In genomic region chr10:96686659-96687440, GRCm38 (mm10) we compare ENCODE assay signal across 8 mouse cellular contexts.
A peak's percentile ranks its signal among the peaks of the same experiment; 100 is the strongest.
DNase-seq lines count a peak whose midpoint lies in the region; ATAC-seq lines count a peak whose summit lies in the region.

No protein-coding gene starts in this region.

- H3K27me3 ChIP-seq in forebrain, embryonic 15.5 days = no peaks in the 10 kb centered on the region
- no peaks in the 10 kb centered on the region for H3K27me3 ChIP-seq in forebrain, embryonic 10.5 days (ENCODE audit: poor library complexity, severe bottlenecking)
- no peaks in the 10 kb centered on the region for H3K27me3 ChIP-seq in liver, embryonic 11.5 days (replicated peaks; ENCODE audit: control insufficient read depth, insufficient read depth, low read length)
- no peaks in the 10 kb centered on the region for H3K27me3 ChIP-seq in stomach, embryonic 16.5 days (ENCODE audit: control insufficient read depth, insufficient read depth, low read length)

- H3K27ac ChIP-seq in forebrain, embryonic 15.5 days (replicated peaks) = no peak overlapping the region
- no peak overlapping the region for H3K27ac ChIP-seq in forebrain, embryonic 10.5 days
- H3K27ac ChIP-seq in liver, embryonic 11.5 days (ENCODE audit: low read depth, low read length) = peak overlapping the region; percentile 8; the same call in 1 of the 2 replicates
- peak overlapping the region; percentile 67 for H3K27ac ChIP-seq in stomach, embryonic 16.5 days (ENCODE audit: low read length)

- peaks cover 32% of the 10 kb centered on the region for H3K4me1 ChIP-seq in forebrain, embryonic 15.5 days
- H3K4me1 ChIP-seq in forebrain, embryonic 10.5 days = no peaks in the 10 kb centered on the region
- peaks cover 7% of the 10 kb centered on the region for H3K4me1 ChIP-seq in liver, embryonic 11.5 days (replicated peaks; ENCODE audit: control insufficient read depth, insufficient read depth, low read length)
- peaks cover 29% of the 10 kb centered on the region for H3K4me1 ChIP-seq in stomach, embryonic 16.5 days (ENCODE audit: control insufficient read depth, insufficient read depth, low read length)

- no peaks in the 10 kb centered on the region for H3K9me3 ChIP-seq in forebrain, embryonic 15.5 days
- no peaks in the 10 kb centered on the region for H3K9me3 ChIP-seq in forebrain, embryonic 10.5 days
- no peaks in the 10 kb centered on the region for H3K9me3 ChIP-seq in liver, embryonic 11.5 days (ENCODE audit: control insufficient read depth, low read length)
- no peaks in the 10 kb centered on the region for H3K9me3 ChIP-seq in stomach, embryonic 16.5 days (replicated peaks; ENCODE audit: control insufficient read depth, low read length)

- H3K36me3 ChIP-seq in forebrain, embryonic 15.5 days = no peaks in the 10 kb centered on the region
- no peaks in the 10 kb centered on the region for H3K36me3 ChIP-seq in forebrain, embryonic 10.5 days (replicated peaks)
- no peaks in the 10 kb centered on the region for H3K36me3 ChIP-seq in liver, embryonic 11.5 days (ENCODE audit: control insufficient read depth, insufficient read depth, low read length)
- H3K36me3 ChIP-seq in stomach, embryonic 16.5 days (ENCODE audit: control insufficient read depth, insufficient read depth, low read length) = no peaks in the 10 kb centered on the region

- peak; percentile 73 for ATAC-seq in forebrain, embryonic 15.5 days (replicated peaks)
- 0 out of 2 replicates have a peak, but pooled peaks have one; percentile 60 for ATAC-seq in liver, embryonic 11.5 days (replicated peaks; ENCODE audit: low FRiP score)
- peak; percentile 85 for ATAC-seq in stomach, embryonic 16.5 days (ENCODE audit: insufficient read depth, low FRiP score)

- 38% methylated on average over 6 of the region's 6 CpGs for WGBS in forebrain, embryonic 15.5 days
- 94% methylated on average over 6 of the region's 6 CpGs for WGBS in forebrain, embryonic 10.5 days
- 66% methylated on average over 6 of the region's 6 CpGs for WGBS in liver, embryonic 11.5 days
- WGBS in stomach, embryonic 16.5 days = 18% methylated on average over 6 of the region's 6 CpGs

- intact Hi-C loops in heart, postnatal 36 days (cut with DNase I) = no loop called here

- H3K4me2 ChIP-seq in forebrain, embryonic 15.5 days (replicated peaks) = no peak overlapping the region
- H3K4me2 ChIP-seq in liver, embryonic 11.5 days = no peak overlapping the region
- H3K4me2 ChIP-seq in stomach, embryonic 16.5 days (ENCODE audit: low read depth, low read length) = no peak overlapping the region

- H3K9ac ChIP-seq in forebrain, embryonic 15.5 days (replicated peaks) = no peak overlapping the region
- H3K9ac ChIP-seq in liver, embryonic 11.5 days (ENCODE audit: low read depth, low read length) = no peak overlapping the region
- no peak overlapping the region for H3K9ac ChIP-seq in stomach, embryonic 16.5 days (ENCODE audit: low read length)

- DNase-seq in forebrain, embryonic 10.5 days (ENCODE audit: extremely low spot score, low spot score) = no peak
- peak; percentile 26 for DNase-seq in brain, embryonic 18.5 days (ENCODE audit: low read depth, low spot score)
- DNase-seq in heart, postnatal 36 days = peak; percentile 29 to 32
- DNase-seq in liver, embryonic 11.5 days (ENCODE audit: low spot score) = peak; percentile 34
- no peak for DNase-seq in right cerebral cortex, postnatal 25 days
- no peak for DNase-seq in left cerebral cortex, adult 9 months (ENCODE audit: low spot score in 2 of 2)

- H3K4me3 ChIP-seq in forebrain, embryonic 15.5 days = no peak overlapping the region
- H3K4me3 ChIP-seq in forebrain, embryonic 10.5 days = no peak overlapping the region
- no peak overlapping the region for H3K4me3 ChIP-seq in liver, embryonic 11.5 days (ENCODE audit: low read depth, low read length)
- no peak overlapping the region for H3K4me3 ChIP-seq in stomach, embryonic 16.5 days (replicated peaks; ENCODE audit: low read length)

Comparison
In these comparisons a context has a peak if more than half of its experiments do, and no peak if none do; other contexts are left out.
1. H3K27ac ChIP-seq: peak in liver, embryonic 11.5 days (single experiment) and stomach, embryonic 16.5 days (single experiment); none in forebrain, embryonic 15.5 days (single experiment) and forebrain, embryonic 10.5 days (single experiment).
2. DNase-seq: peak in brain, embryonic 18.5 days (single experiment), heart, postnatal 36 days (2 of 2) and liver, embryonic 11.5 days (single experiment); none in forebrain, embryonic 10.5 days (single experiment), right cerebral cortex, postnatal 25 days (single experiment) and left cerebral cortex, adult 9 months (0 of 2).
3. Peak in every context shown above with its lines, with median percentiles within 50 percentile points of each other: ATAC-seq.